Mouse (Mus musculus): ENCODE results near the gene Hsf2bp. TPM values are rescaled to one million over a fixed set of nuclear protein-coding genes. Genes with fewer than 3 reads are reported as not detected.
"Not testable (repeated sequence)": the region's sequence is repeated elsewhere in the genome, so short reads cannot be mapped to it uniquely, and the experiment has no call there.

Gene Hsf2bp
- total and polyA plus RNA-seq, 3 experiments, result 0.34 to 1.0 (median 0.75) TPM

- H3K27ac ChIP-seq (ENCODE audit: insufficient read depth, low read depth); in situ Hi-C loops (cut with MboI; ENCODE audit: low pct_ligation_motif_present, low pct_unique_long_range_greater_than_20kb, low sequenced_read_pairs): not testable (repeated sequence)
Measured at GRCm38 (mm10) chr17:32064762-32065161, 28.6 kb upstream of the Hsf2bp start.

DNA sequence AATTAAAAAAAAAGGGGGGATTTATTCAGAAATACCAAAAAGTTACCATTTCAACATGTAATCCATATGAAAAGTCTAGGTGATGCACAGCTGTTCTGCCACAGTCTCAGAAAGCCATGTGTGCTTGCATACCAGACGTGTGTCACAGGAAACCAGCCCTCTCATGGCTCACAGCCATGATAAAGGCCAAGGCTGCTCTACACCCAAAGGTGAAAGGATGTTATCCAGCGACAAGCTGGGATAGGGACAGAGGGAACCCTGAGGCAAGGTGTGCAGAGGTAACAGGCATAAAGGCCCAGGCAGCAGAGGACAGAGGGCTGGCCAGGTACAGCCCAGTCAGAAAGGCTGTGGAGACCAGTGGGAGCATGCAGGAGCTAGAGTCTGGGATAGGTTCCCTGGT, 27.5 kb upstream of the Hsf2bp start:
- TF ChIP-seq GABPA (IDR thresholded peaks at IDR 0.05; ENCODE audit: insufficient replicate concordance, low read depth, low read length), result no peak
- TF ChIP-seq MAX (IDR thresholded peaks at IDR 0.05; ENCODE audit: low read length), result no peak
- TF ChIP-seq JUND (conservative IDR thresholded peaks at IDR 0.05; ENCODE audit: low read depth, low read length), result no peak
- TF ChIP-seq MYC (IDR thresholded peaks at IDR 0.05; ENCODE audit: low read depth, low read length), result no peak
- TF ChIP-seq MEF2A (IDR thresholded peaks at IDR 0.05; ENCODE audit: borderline replicate concordance, low read depth, low read length), result no peak
- no peak for TF ChIP-seq USF1 (IDR thresholded peaks at IDR 0.05; ENCODE audit: low read depth, low read length)
- TF ChIP-seq PAX5 (IDR thresholded peaks at IDR 0.05; ENCODE audit: low read length), result no peak
- TF ChIP-seq RCOR1 (conservative IDR thresholded peaks at IDR 0.05; ENCODE audit: low read depth, low read length), result no peak
- no peak for TF ChIP-seq ZC3H11A (IDR thresholded peaks at IDR 0.05; ENCODE audit: low read depth, low read length)
- TF ChIP-seq UBTF (IDR thresholded peaks at IDR 0.05; ENCODE audit: low read depth, low read length), result no peak
- TF ChIP-seq MAFK (IDR thresholded peaks at IDR 0.05; ENCODE audit: insufficient replicate concordance, low read length), result no peak
- no peak for TF ChIP-seq ZNF384 (IDR thresholded peaks at IDR 0.05; ENCODE audit: low read depth, low read length)
- TF ChIP-seq CHD1 (IDR thresholded peaks at IDR 0.05; ENCODE audit: low read depth, low read length), result no peak
- no peak for TF ChIP-seq SIN3A (IDR thresholded peaks at IDR 0.05; ENCODE audit: low read length)
- in situ Hi-C loops (cut with MboI; ENCODE audit: low pct_ligation_motif_present, low pct_unique_long_range_greater_than_20kb, low sequenced_read_pairs), result no loop called here
- dilution Hi-C loops (cut with MboI; ENCODE audit: extremely low pct_ligation_motif_present, extremely low pct_unique_long_range_greater_than_20kb, low sequenced_read_pairs), result no loop called here
- Histone ChIP-seq H3K79me2 (replicated peaks; ENCODE audit: control insufficient read depth, extremely low read depth, insufficient read depth, poor library complexity, severe bottlenecking) (no peaks in the 10 kb centered on the region), H3K4me2 (ENCODE audit: insufficient read depth, low read depth, poor library complexity, severe bottlenecking) (no peak overlapping the region), H3K36me3 (replicated peaks in 1 of 2; ENCODE audit: control insufficient read depth in 1 of 2, insufficient read depth in 1 of 2, low read length in 1 of 2) (peaks cover 32 to 52% of the 10 kb centered on the region in 2 experiments), H3K4me3 (replicated peaks in 1 of 3; ENCODE audit: low read depth in 2 of 3, low read length in 2 of 3, poor library complexity in 1 of 3) (no peak overlapping the region), H3K27ac (ENCODE audit: insufficient read depth, low read depth) (no peak overlapping the region), H3K9ac (ENCODE audit: insufficient read depth, low read depth) (no peak overlapping the region), H3K9me3 (replicated peaks; ENCODE audit: low read length) (no peaks in the 10 kb centered on the region), H3K27me3 (replicated peaks) (no peaks in the 10 kb centered on the region), H3K4me1 (ENCODE audit: control insufficient read depth in 1 of 2, insufficient read depth in 2 of 2) (peaks cover 0 to 8% of the 10 kb centered on the region in 2 experiments; a peak in 2 of 4 replicates)
- no peak for DNase-seq (ENCODE audit: extremely low read depth)

More at GRCm38 (mm10) chr17:32064762-32065161, 28.6 kb upstream of the Hsf2bp start:
- H3K27me3 ChIP-seq (replicated peaks); H3K9me3 ChIP-seq (replicated peaks; ENCODE audit: low read length); H3K4me1 ChIP-seq (ENCODE audit: control insufficient read depth in 1 of 2, insufficient read depth in 2 of 2); DNase-seq (ENCODE audit: extremely low read depth); H3K79me2 ChIP-seq (replicated peaks; ENCODE audit: control insufficient read depth, extremely low read depth, insufficient read depth, poor library complexity, severe bottlenecking); H3K4me3 ChIP-seq (replicated peaks in 1 of 3; ENCODE audit: low read depth in 2 of 3, low read length in 2 of 3, poor library complexity in 1 of 3); H3K9ac ChIP-seq (ENCODE audit: insufficient read depth, low read depth); dilution Hi-C loops (cut with MboI; ENCODE audit: extremely low pct_ligation_motif_present, extremely low pct_unique_long_range_greater_than_20kb, low sequenced_read_pairs); H3K4me2 ChIP-seq (ENCODE audit: insufficient read depth, low read depth, poor library complexity, severe bottlenecking): not testable (repeated sequence)
- peaks cover 22 to 41% of the 10 kb centered on the region in 2 experiments for H3K36me3 ChIP-seq (replicated peaks in 1 of 2; ENCODE audit: control insufficient read depth in 1 of 2, insufficient read depth in 1 of 2, low read length in 1 of 2)
- TF ChIP-seq POLR2A (IDR thresholded peaks at IDR 0.05; ENCODE audit: low read depth, low read length), result peak; percentile 12; the same call in 1 of the 2 replicates

DNA sequence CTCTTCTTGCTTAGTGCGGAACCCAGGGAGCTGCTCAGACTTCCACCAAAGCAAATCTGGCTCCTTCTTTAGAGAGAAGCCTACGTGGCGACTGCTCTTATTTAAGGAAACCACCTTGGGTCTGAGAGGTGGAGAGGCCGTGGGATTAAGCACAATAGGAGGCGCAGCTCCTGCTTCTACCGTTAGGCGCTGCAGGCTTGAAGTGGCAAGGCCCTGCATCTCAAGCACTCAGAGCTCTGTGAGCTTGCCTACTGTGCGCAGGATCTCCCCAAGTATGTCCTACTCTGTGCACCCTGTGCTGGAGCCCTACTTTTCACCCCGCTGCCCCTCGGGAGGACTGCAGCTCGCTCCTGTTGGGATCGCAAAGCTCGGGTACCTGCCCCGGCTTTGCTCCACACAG, 25.1 kb upstream of the Hsf2bp start:
- H3K9me3 ChIP-seq (replicated peaks; ENCODE audit: low read length), result no peaks in the 10 kb centered on the region

More for the DNA sequence above, 25.1 kb upstream of the Hsf2bp start:
- DNase-seq (ENCODE audit: extremely low read depth), result no peak
- in situ Hi-C loops (cut with MboI; ENCODE audit: low pct_ligation_motif_present, low pct_unique_long_range_greater_than_20kb, low sequenced_read_pairs) (no loop called here), dilution Hi-C loops (cut with MboI; ENCODE audit: extremely low pct_ligation_motif_present, extremely low pct_unique_long_range_greater_than_20kb, low sequenced_read_pairs) (no loop called here)
- no peaks in the 10 kb centered on the region for H3K79me2 ChIP-seq (replicated peaks; ENCODE audit: control insufficient read depth, extremely low read depth, insufficient read depth, poor library complexity, severe bottlenecking)
- no peak overlapping the region for H3K4me2 ChIP-seq (ENCODE audit: insufficient read depth, low read depth, poor library complexity, severe bottlenecking)
- no peak overlapping the region for H3K9ac ChIP-seq (ENCODE audit: insufficient read depth, low read depth)
- no peaks in the 10 kb centered on the region for H3K4me1 ChIP-seq (ENCODE audit: control insufficient read depth in 1 of 2, insufficient read depth in 2 of 2)
- TF ChIP-seq MAFK (IDR thresholded peaks at IDR 0.05; ENCODE audit: insufficient replicate concordance, low read length) (no peak), ZNF384 (IDR thresholded peaks at IDR 0.05; ENCODE audit: low read depth, low read length) (no peak), POLR2AphosphoS2 (IDR thresholded peaks at IDR 0.05; ENCODE audit: low read depth, low read length) (peak; percentile 32; the same call in 1 of the 2 replicates), ZKSCAN1 (IDR thresholded peaks at IDR 0.05; ENCODE audit: borderline replicate concordance, low read depth, low read length) (peak; percentile 72), POLR2A (IDR thresholded peaks at IDR 0.05; ENCODE audit: low read depth, low read length) (no peak)
- H3K27ac ChIP-seq (ENCODE audit: insufficient read depth, low read depth), result no peak overlapping the region
- H3K27me3 ChIP-seq (replicated peaks), result no peaks in the 10 kb centered on the region
- no peak overlapping the region for H3K4me3 ChIP-seq (replicated peaks in 1 of 3; ENCODE audit: low read depth in 2 of 3, low read length in 2 of 3, poor library complexity in 1 of 3)
- peaks cover 57 to 77% of the 10 kb centered on the region in 2 experiments for H3K36me3 ChIP-seq (replicated peaks in 1 of 2; ENCODE audit: control insufficient read depth in 1 of 2, insufficient read depth in 1 of 2, low read length in 1 of 2)

All from CH12.LX (cell line).